Mouse (Mus musculus): ENCODE data around the gene Ptpa. TPM values are rescaled to one million over a fixed set of nuclear protein-coding genes. Genes with fewer than 3 reads are reported as not detected.

Gene Ptpa
- polyA plus RNA-seq, 1 experiment: 83.1 TPM

- peak overlapping the region; percentile 6; the same call in 1 of the 2 replicates for H3K4me3 ChIP-seq (ENCODE audit: low read depth, low read length)
- no peak for TF ChIP-seq CTCF (IDR thresholded peaks at IDR 0.05; ENCODE audit: low read depth, low read length)
- TF ChIP-seq EP300 (IDR thresholded peaks at IDR 0.05; ENCODE audit: insufficient read depth, low read depth, low read length): no peak
- no peak for TF ChIP-seq POLR2A (IDR thresholded peaks at IDR 0.05; ENCODE audit: insufficient read depth, low read length)
- peaks cover 9% of the 10 kb centered on the region for H3K4me1 ChIP-seq (ENCODE audit: control insufficient read depth, insufficient read depth, low read length)
- no peak overlapping the region for H3K27ac ChIP-seq (ENCODE audit: insufficient read depth, low read length)
- no peaks in the 10 kb centered on the region for H3K27me3 ChIP-seq (ENCODE audit: control insufficient read depth, insufficient read depth, low read length, poor library complexity, severe bottlenecking)
- H3K36me3 ChIP-seq (ENCODE audit: control insufficient read depth, insufficient read depth, low read length, poor library complexity, severe bottlenecking): no peaks in the 10 kb centered on the region
- no peaks in the 10 kb centered on the region for H3K9me3 ChIP-seq (replicated peaks; ENCODE audit: control insufficient read depth, insufficient read depth, low read length, poor library complexity, severe bottlenecking)
- peak overlapping the region; percentile 80 for H3K9ac ChIP-seq (ENCODE audit: low read depth, poor library complexity, severe bottlenecking)
Measured at GRCm38 (mm10) chr2:30475457-30475856, 59.6 kb downstream of the Ptpa start.

- no peak for TF ChIP-seq EP300 (IDR thresholded peaks at IDR 0.05; ENCODE audit: insufficient read depth, low read depth, low read length)
- no peak for TF ChIP-seq POLR2A (IDR thresholded peaks at IDR 0.05; ENCODE audit: insufficient read depth, low read length)
- no peak for TF ChIP-seq CTCF (IDR thresholded peaks at IDR 0.05; ENCODE audit: low read depth, low read length)
- H3K4me3 ChIP-seq (ENCODE audit: low read depth, low read length): no peak overlapping the region
- no peaks in the 10 kb centered on the region for H3K27me3 ChIP-seq (ENCODE audit: control insufficient read depth, insufficient read depth, low read length, poor library complexity, severe bottlenecking)
- H3K36me3 ChIP-seq (ENCODE audit: control insufficient read depth, insufficient read depth, low read length, poor library complexity, severe bottlenecking): no peaks in the 10 kb centered on the region
- no peak overlapping the region for H3K9ac ChIP-seq (ENCODE audit: low read depth, poor library complexity, severe bottlenecking)
- H3K27ac ChIP-seq (ENCODE audit: insufficient read depth, low read length): no peak overlapping the region
- peaks cover 9% of the 10 kb centered on the region for H3K4me1 ChIP-seq (ENCODE audit: control insufficient read depth, insufficient read depth, low read length)
- H3K9me3 ChIP-seq (replicated peaks; ENCODE audit: control insufficient read depth, insufficient read depth, low read length, poor library complexity, severe bottlenecking): no peaks in the 10 kb centered on the region
Measured at GRCm38 (mm10) chr2:30476241-30476640, 60.4 kb downstream of the Ptpa start.

- Histone ChIP-seq H3K36me3 (ENCODE audit: control insufficient read depth, insufficient read depth, low read length, poor library complexity, severe bottlenecking) (no peaks in the 10 kb centered on the region), H3K9me3 (replicated peaks; ENCODE audit: control insufficient read depth, insufficient read depth, low read length, poor library complexity, severe bottlenecking) (no peaks in the 10 kb centered on the region), H3K27ac (ENCODE audit: insufficient read depth, low read length) (no peak overlapping the region), H3K9ac (ENCODE audit: low read depth, poor library complexity, severe bottlenecking) (no peak overlapping the region), H3K4me3 (ENCODE audit: low read depth, low read length) (no peak overlapping the region), H3K27me3 (ENCODE audit: control insufficient read depth, insufficient read depth, low read length, poor library complexity, severe bottlenecking) (no peaks in the 10 kb centered on the region), H3K4me1 (ENCODE audit: control insufficient read depth, insufficient read depth, low read length) (peaks cover 13% of the 10 kb centered on the region)
- no peak for TF ChIP-seq EP300 (IDR thresholded peaks at IDR 0.05; ENCODE audit: insufficient read depth, low read depth, low read length)
Measured at GRCm38 (mm10) chr2:30478526-30478925, 62.7 kb downstream of the Ptpa start.

GRCm38 (mm10) chr2:30487597-30487996 is 71.8 kb downstream of the Ptpa start:
- TF ChIP-seq POLR2A (IDR thresholded peaks at IDR 0.05; ENCODE audit: insufficient read depth, low read length): no peak
- TF ChIP-seq EP300 (IDR thresholded peaks at IDR 0.05; ENCODE audit: insufficient read depth, low read depth, low read length): no peak
- no peak for TF ChIP-seq CTCF (IDR thresholded peaks at IDR 0.05; ENCODE audit: low read depth, low read length)
- Histone ChIP-seq H3K4me3 (ENCODE audit: low read depth, low read length) (no peak overlapping the region), H3K4me1 (ENCODE audit: control insufficient read depth, insufficient read depth, low read length) (peaks cover 3% of the 10 kb centered on the region), H3K9ac (ENCODE audit: low read depth, poor library complexity, severe bottlenecking) (no peak overlapping the region), H3K27ac (ENCODE audit: insufficient read depth, low read length) (no peak overlapping the region), H3K36me3 (ENCODE audit: control insufficient read depth, insufficient read depth, low read length, poor library complexity, severe bottlenecking) (no peaks in the 10 kb centered on the region), H3K27me3 (ENCODE audit: control insufficient read depth, insufficient read depth, low read length, poor library complexity, severe bottlenecking) (no peaks in the 10 kb centered on the region), H3K9me3 (replicated peaks; ENCODE audit: control insufficient read depth, insufficient read depth, low read length, poor library complexity, severe bottlenecking) (peaks cover 3% of the 10 kb centered on the region; the same call in 1 of the 2 replicates)

- Histone ChIP-seq H3K27me3 (ENCODE audit: control insufficient read depth, insufficient read depth, low read length, poor library complexity, severe bottlenecking) (no peaks in the 10 kb centered on the region), H3K4me1 (ENCODE audit: control insufficient read depth, insufficient read depth, low read length) (no peaks in the 10 kb centered on the region), H3K27ac (ENCODE audit: insufficient read depth, low read length) (no peak overlapping the region), H3K9ac (ENCODE audit: low read depth, poor library complexity, severe bottlenecking) (no peak overlapping the region), H3K4me3 (ENCODE audit: low read depth, low read length) (no peak overlapping the region), H3K36me3 (ENCODE audit: control insufficient read depth, insufficient read depth, low read length, poor library complexity, severe bottlenecking) (no peaks in the 10 kb centered on the region), H3K9me3 (replicated peaks; ENCODE audit: control insufficient read depth, insufficient read depth, low read length, poor library complexity, severe bottlenecking) (peaks cover 3% of the 10 kb centered on the region; the same call in 1 of the 2 replicates)
- TF ChIP-seq CTCF (IDR thresholded peaks at IDR 0.05; ENCODE audit: low read depth, low read length) (no peak), POLR2A (IDR thresholded peaks at IDR 0.05; ENCODE audit: insufficient read depth, low read length) (no peak), EP300 (IDR thresholded peaks at IDR 0.05; ENCODE audit: insufficient read depth, low read depth, low read length) (no peak)
Measured at GRCm38 (mm10) chr2:30490384-30490783, 74.5 kb downstream of the Ptpa start.

GRCm38 (mm10) chr2:30495000-30495908 is 79.4 kb downstream of the Ptpa start:
- TF ChIP-seq EP300 (IDR thresholded peaks at IDR 0.05; ENCODE audit: insufficient read depth, low read depth, low read length) (no peak), POLR2A (IDR thresholded peaks at IDR 0.05; ENCODE audit: insufficient read depth, low read length) (no peak), CTCF (IDR thresholded peaks at IDR 0.05; ENCODE audit: low read depth, low read length) (no peak)
- H3K27ac ChIP-seq (ENCODE audit: insufficient read depth, low read length): no peak overlapping the region
- H3K27me3 ChIP-seq (ENCODE audit: control insufficient read depth, insufficient read depth, low read length, poor library complexity, severe bottlenecking): no peaks in the 10 kb centered on the region
- no peak overlapping the region for H3K4me3 ChIP-seq (ENCODE audit: low read depth, low read length)
- H3K9ac ChIP-seq (ENCODE audit: low read depth, poor library complexity, severe bottlenecking): no peak overlapping the region
- no peaks in the 10 kb centered on the region for H3K36me3 ChIP-seq (ENCODE audit: control insufficient read depth, insufficient read depth, low read length, poor library complexity, severe bottlenecking)
- H3K9me3 ChIP-seq (replicated peaks; ENCODE audit: control insufficient read depth, insufficient read depth, low read length, poor library complexity, severe bottlenecking): peaks cover 3% of the 10 kb centered on the region; the same call in 1 of the 2 replicates
- peaks cover 3% of the 10 kb centered on the region for H3K4me1 ChIP-seq (ENCODE audit: control insufficient read depth, insufficient read depth, low read length)

Measured in ES-Bruce4 (cell line).